Mouse (Mus musculus): ENCODE results near the gene Shld2. TPM values are rescaled to one million over a fixed set of nuclear protein-coding genes. Genes with fewer than 3 reads are reported as not detected.
A peak's percentile ranks its signal among the peaks of the same experiment; 100 is the strongest.

Gene Shld2
- polyA plus RNA-seq, 1 experiment: 2.7 TPM

- Histone ChIP-seq H3K79me3 (ENCODE audit: low read depth) (no peaks in the 10 kb centered on the region), H3K36me3 (ENCODE audit: control insufficient read depth, insufficient read depth) (no peaks in the 10 kb centered on the region), H3ac (ENCODE audit: control insufficient read depth, insufficient read length, low read depth) (no peak overlapping the region), H3K4me3 (ENCODE audit: insufficient read depth, poor library complexity, severe bottlenecking) (no peak overlapping the region), H3K27me3 (ENCODE audit: control insufficient read depth, insufficient read depth, insufficient read length) (no peaks in the 10 kb centered on the region), H3K79me2 (ENCODE audit: control insufficient read depth, insufficient read depth) (no peaks in the 10 kb centered on the region)
- no peak for TF ChIP-seq FOSL1 (IDR thresholded peaks at IDR 0.05; ENCODE audit: insufficient read depth, low read length, poor library complexity, severe bottlenecking)
- TF ChIP-seq MAX (IDR thresholded peaks at IDR 0.05): no peak
- TF ChIP-seq MYOG (IDR thresholded peaks at IDR 0.05; ENCODE audit: control insufficient read depth, extremely low read depth, insufficient read length): no peak
- TF ChIP-seq USF1 (IDR thresholded peaks at IDR 0.05; ENCODE audit: low read depth): no peak
- no peak for TF ChIP-seq CTCF (IDR thresholded peaks at IDR 0.05; ENCODE audit: control insufficient read depth, insufficient read depth, insufficient read length)
- no peak for TF ChIP-seq CEBPB (IDR thresholded peaks at IDR 0.05; ENCODE audit: low read depth)
- TF ChIP-seq MYOD1 (IDR thresholded peaks at IDR 0.05; ENCODE audit: control insufficient read depth, insufficient read length, low read depth): no peak
Observed at GRCm38 (mm10) chr14:34303265-34303680, 7.0 kb downstream of the Shld2 start.

- Histone ChIP-seq H3K4me3 (ENCODE audit: insufficient read depth, poor library complexity, severe bottlenecking) (no peak overlapping the region), H3ac (ENCODE audit: control insufficient read depth, insufficient read length, low read depth) (no peak overlapping the region), H3K27me3 (ENCODE audit: control insufficient read depth, insufficient read depth, insufficient read length) (no peaks in the 10 kb centered on the region), H3K79me3 (ENCODE audit: low read depth) (no peaks in the 10 kb centered on the region), H3K36me3 (ENCODE audit: control insufficient read depth, insufficient read depth) (no peaks in the 10 kb centered on the region), H3K79me2 (ENCODE audit: control insufficient read depth, insufficient read depth) (no peaks in the 10 kb centered on the region)
- TF ChIP-seq USF1 (IDR thresholded peaks at IDR 0.05; ENCODE audit: low read depth) (no peak), FOSL1 (IDR thresholded peaks at IDR 0.05; ENCODE audit: insufficient read depth, low read length, poor library complexity, severe bottlenecking) (no peak), CEBPB (IDR thresholded peaks at IDR 0.05; ENCODE audit: low read depth) (no peak), MYOD1 (IDR thresholded peaks at IDR 0.05; ENCODE audit: control insufficient read depth, insufficient read length, low read depth) (no peak), CTCF (IDR thresholded peaks at IDR 0.05; ENCODE audit: control insufficient read depth, insufficient read depth, insufficient read length) (no peak), MYOG (IDR thresholded peaks at IDR 0.05; ENCODE audit: control insufficient read depth, extremely low read depth, insufficient read length) (no peak), MAX (IDR thresholded peaks at IDR 0.05) (no peak)
Observed at GRCm38 (mm10) chr14:34302681-34303242, 7.5 kb downstream of the Shld2 start.

- TF ChIP-seq MYOD1 (IDR thresholded peaks at IDR 0.05; ENCODE audit: control insufficient read depth, insufficient read length, low read depth): peak; percentile 42
- no peak for TF ChIP-seq MAX (IDR thresholded peaks at IDR 0.05)
- peak; percentile 24 for TF ChIP-seq USF1 (IDR thresholded peaks at IDR 0.05; ENCODE audit: low read depth)
- TF ChIP-seq CTCF (IDR thresholded peaks at IDR 0.05; ENCODE audit: control insufficient read depth, insufficient read depth, insufficient read length): no peak
- no peak for TF ChIP-seq MYOG (IDR thresholded peaks at IDR 0.05; ENCODE audit: control insufficient read depth, extremely low read depth, insufficient read length)
- TF ChIP-seq FOSL1 (IDR thresholded peaks at IDR 0.05; ENCODE audit: insufficient read depth, low read length, poor library complexity, severe bottlenecking): no peak
- TF ChIP-seq CEBPB (IDR thresholded peaks at IDR 0.05; ENCODE audit: low read depth): no peak
Observed at GRCm38 (mm10) chr14:34298871-34299700, 11.2 kb downstream of the Shld2 start.

GRCm38 (mm10) chr14:34297634-34298033 lies 12.7 kb downstream of the Shld2 start:
- no peak overlapping the region for H3ac ChIP-seq (ENCODE audit: control insufficient read depth, insufficient read length, low read depth)
- no peaks in the 10 kb centered on the region for H3K79me3 ChIP-seq (ENCODE audit: low read depth)
- H3K4me3 ChIP-seq (ENCODE audit: insufficient read depth, poor library complexity, severe bottlenecking): no peak overlapping the region
- peaks cover 22% of the 10 kb centered on the region for H3K79me2 ChIP-seq (ENCODE audit: control insufficient read depth, insufficient read depth)
- no peak for TF ChIP-seq USF1 (IDR thresholded peaks at IDR 0.05; ENCODE audit: low read depth)
- TF ChIP-seq MAX (IDR thresholded peaks at IDR 0.05): no peak
- TF ChIP-seq CTCF (IDR thresholded peaks at IDR 0.05; ENCODE audit: control insufficient read depth, insufficient read depth, insufficient read length): no peak
- TF ChIP-seq FOSL1 (IDR thresholded peaks at IDR 0.05; ENCODE audit: insufficient read depth, low read length, poor library complexity, severe bottlenecking): no peak
- no peak for TF ChIP-seq CEBPB (IDR thresholded peaks at IDR 0.05; ENCODE audit: low read depth)
- no peak for TF ChIP-seq MYOD1 (IDR thresholded peaks at IDR 0.05; ENCODE audit: control insufficient read depth, insufficient read length, low read depth)
- no peak for TF ChIP-seq MYOG (IDR thresholded peaks at IDR 0.05; ENCODE audit: control insufficient read depth, extremely low read depth, insufficient read length)
- no peaks in the 10 kb centered on the region for H3K27me3 ChIP-seq (ENCODE audit: control insufficient read depth, insufficient read depth, insufficient read length)
- no peaks in the 10 kb centered on the region for H3K36me3 ChIP-seq (ENCODE audit: control insufficient read depth, insufficient read depth)

More at GRCm38 (mm10) chr14:34298871-34299700, 11.2 kb downstream of the Shld2 start:
- Histone ChIP-seq H3ac (ENCODE audit: control insufficient read depth, insufficient read length, low read depth) (no peak overlapping the region), H3K36me3 (ENCODE audit: control insufficient read depth, insufficient read depth) (no peaks in the 10 kb centered on the region), H3K27me3 (ENCODE audit: control insufficient read depth, insufficient read depth, insufficient read length) (no peaks in the 10 kb centered on the region), H3K4me3 (ENCODE audit: insufficient read depth, poor library complexity, severe bottlenecking) (no peak overlapping the region), H3K79me3 (ENCODE audit: low read depth) (no peaks in the 10 kb centered on the region), H3K79me2 (ENCODE audit: control insufficient read depth, insufficient read depth) (peaks cover 22% of the 10 kb centered on the region)

- peaks cover 22% of the 10 kb centered on the region for H3K79me2 ChIP-seq (ENCODE audit: control insufficient read depth, insufficient read depth)
- no peaks in the 10 kb centered on the region for H3K27me3 ChIP-seq (ENCODE audit: control insufficient read depth, insufficient read depth, insufficient read length)
- no peaks in the 10 kb centered on the region for H3K79me3 ChIP-seq (ENCODE audit: low read depth)
- TF ChIP-seq MYOD1 (IDR thresholded peaks at IDR 0.05; ENCODE audit: control insufficient read depth, insufficient read length, low read depth) (peak; percentile 14), MYOG (IDR thresholded peaks at IDR 0.05; ENCODE audit: control insufficient read depth, extremely low read depth, insufficient read length) (no peak), USF1 (IDR thresholded peaks at IDR 0.05; ENCODE audit: low read depth) (no peak), FOSL1 (IDR thresholded peaks at IDR 0.05; ENCODE audit: insufficient read depth, low read length, poor library complexity, severe bottlenecking) (peak; percentile 79)
- no peak overlapping the region for H3ac ChIP-seq (ENCODE audit: control insufficient read depth, insufficient read length, low read depth)
- no peak overlapping the region for H3K4me3 ChIP-seq (ENCODE audit: insufficient read depth, poor library complexity, severe bottlenecking)
- H3K36me3 ChIP-seq (ENCODE audit: control insufficient read depth, insufficient read depth): no peaks in the 10 kb centered on the region
Observed at GRCm38 (mm10) chr14:34297038-34297437, 13.3 kb downstream of the Shld2 start.
